Mouse (Mus musculus) ES-Bruce4 (cell line): ENCODE results near the gene Hgd.

Experiments
- CTCF ChIP-seq: IDR thresholded peaks from one replicate; pipeline ENCODE4 v1.8.1; 2011; ENCODE audit warnings: low read depth, low read length
- EP300 ChIP-seq: IDR thresholded peaks from 2 replicates; pipeline ENCODE4 v1.6.1; 2011; ENCODE audit warnings: low read depth, low read length; ENCODE audit not compliant: insufficient read depth
- POLR2A ChIP-seq: IDR thresholded peaks from one replicate; pipeline ENCODE4 v1.8.1; 2011; ENCODE audit warnings: low read length; ENCODE audit not compliant: insufficient read depth

DNA sequence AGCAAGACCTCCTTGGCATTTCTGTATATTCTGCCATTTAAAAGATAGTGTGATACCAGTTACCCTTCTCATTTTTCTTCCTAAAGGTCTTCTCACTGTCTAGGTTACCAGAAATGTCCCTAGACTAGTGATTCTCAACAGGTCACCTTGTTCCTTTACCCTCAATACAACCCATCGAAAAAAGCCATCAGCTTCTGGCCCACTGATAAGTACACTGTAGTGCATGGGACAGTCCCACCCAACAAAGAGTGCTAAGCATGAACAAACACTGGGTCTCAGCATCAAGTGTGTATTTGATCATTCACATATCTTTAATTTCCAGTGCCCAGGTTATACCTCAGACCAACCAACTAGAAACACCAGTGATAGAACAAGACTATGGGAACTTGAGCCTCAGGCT is 55.1 kb downstream of the Hgd start:
- TF ChIP-seq POLR2A (no peak), CTCF (no peak), EP300 (no peak)
